Mouse (Mus musculus) lung, postnatal 10 days (tissue): ENCODE measurements around the gene Chka.

Source experiments
- DNase-seq: peaks from one replicate; pipeline ENCODE4 v3.0.0; 2021

The Chka gene

DNA sequence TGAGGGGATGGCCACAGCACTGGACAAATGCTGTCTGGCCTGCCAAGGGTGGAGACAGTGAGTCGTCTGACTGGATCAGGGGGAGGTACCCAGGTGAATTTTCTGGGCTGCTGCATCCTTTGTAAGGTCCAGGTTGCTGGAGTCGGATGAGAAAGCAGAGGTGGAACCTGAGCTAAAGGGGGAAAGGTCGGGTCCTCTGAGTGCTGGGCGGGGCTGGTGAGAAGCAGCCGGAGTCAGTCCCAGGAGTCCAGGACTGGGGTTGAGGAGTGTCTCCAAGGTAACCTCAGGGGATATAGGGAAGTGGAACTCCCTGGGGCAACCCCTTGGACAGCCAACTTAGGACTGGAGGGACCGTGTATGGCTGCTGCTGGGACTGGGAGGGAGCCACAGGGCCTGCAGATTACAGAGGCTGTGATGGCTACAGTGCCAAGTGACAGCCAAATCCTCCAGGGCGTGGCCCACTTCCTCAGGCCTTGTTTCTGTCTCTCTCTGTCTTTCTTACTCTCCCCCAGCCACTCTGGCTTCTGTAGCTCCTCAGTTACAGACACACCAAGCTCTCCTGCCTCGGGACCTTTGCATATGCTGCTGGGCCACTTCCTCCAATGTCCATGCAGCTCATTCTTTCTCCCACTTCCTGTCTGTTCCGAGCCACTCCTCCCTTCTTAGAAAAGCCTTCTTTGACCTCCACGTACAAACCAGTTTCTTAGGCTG, 71.2 kb downstream of the Chka start:
- no peak for DNase-seq

DNA sequence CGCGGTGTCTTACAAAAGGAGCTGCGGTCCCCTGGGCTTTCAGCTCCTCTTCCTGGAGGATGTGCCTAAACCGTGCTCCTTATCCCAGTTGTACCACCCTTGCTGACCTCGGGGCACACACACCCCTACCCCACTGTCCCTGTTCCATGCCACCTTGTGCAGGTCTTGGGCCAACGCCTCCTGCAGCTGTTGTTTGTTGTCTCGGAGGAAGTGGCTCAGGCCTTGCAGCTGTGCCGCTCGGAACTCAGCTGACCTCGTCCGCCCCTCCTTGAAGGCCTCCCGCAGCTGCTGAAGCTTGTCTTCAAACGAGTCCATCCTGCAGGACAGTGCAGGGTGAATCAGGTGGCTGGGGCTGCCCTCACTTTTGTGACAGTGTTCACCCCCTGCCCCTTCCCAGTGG, 72.0 kb downstream of the Chka start:
- DNase-seq = peak; percentile 64

- DNase-seq = no peak
Measured at GRCm38 (mm10) chr19:3924190-3924589, 72.6 kb downstream of the Chka start.

DNA sequence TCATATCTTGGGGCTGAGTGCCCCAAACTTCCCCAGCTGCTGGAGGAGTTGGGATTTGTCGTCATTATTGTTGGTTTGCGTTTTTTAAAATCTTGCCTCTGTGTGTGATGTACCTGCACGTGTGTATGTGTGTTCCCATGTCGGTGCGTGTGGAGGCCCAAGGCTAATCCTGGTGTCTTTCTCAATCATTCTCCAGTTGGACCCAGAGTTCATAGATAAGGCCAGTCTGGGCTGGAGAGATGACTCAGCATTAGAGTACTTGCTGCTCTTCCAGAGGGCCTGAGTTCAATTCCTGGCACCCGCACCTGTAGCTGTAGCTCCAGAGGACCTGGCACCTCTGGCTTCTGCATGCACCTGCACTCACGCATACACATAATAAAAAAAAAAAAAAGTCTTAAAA, 73.3 kb downstream of the Chka start:
- no peak for DNase-seq

- no peak for DNase-seq
Measured at GRCm38 (mm10) chr19:3925859-3926258, 74.3 kb downstream of the Chka start.

DNA sequence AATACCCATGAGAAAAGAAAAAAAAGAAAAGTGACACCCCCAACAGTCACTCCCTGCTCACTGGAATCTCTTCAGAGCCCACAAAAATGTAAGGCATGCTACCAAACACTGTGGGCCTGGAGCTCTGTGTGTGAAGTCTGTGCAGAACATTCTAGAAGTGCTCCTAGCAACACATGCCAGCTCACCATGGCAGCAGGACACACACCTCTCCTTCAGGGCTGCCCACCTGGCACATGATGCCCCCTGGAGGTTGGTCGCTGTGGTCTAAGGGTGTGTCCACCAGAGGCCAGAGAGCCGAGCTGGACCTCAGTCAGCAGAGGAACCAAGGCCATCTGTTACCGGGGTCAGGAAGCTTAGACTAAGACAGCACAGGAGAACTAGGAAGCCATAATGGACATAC, 74.7 kb downstream of the Chka start:
- peak; percentile 81 for DNase-seq

- DNase-seq = no peak
Measured at GRCm38 (mm10) chr19:3926685-3927084, 75.1 kb downstream of the Chka start.

- DNase-seq = no peak
Measured at GRCm38 (mm10) chr19:3927989-3928388, 76.4 kb downstream of the Chka start.

DNA sequence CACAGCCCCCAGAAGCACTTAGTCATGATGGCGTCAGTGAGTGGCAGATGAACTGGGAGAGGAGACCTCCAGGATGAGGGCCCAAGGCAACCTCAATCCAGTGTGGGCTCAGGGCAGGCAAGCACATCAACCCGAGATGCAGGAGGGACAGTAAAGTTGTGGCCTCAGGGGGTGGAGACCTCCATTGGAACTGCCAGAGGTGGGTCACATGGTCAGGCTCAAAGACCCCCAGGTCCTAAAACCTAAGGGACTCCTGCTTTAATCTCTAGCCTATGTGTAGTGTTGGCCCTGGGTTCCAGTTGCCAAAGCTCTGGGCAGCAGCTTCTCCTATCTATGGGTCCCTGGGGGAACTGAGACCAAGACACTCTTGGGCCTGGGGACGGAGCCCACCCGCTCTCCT, 77.2 kb downstream of the Chka start:
- no peak for DNase-seq

GRCm38 (mm10) chr19:3929211-3929941, 77.8 kb downstream of the Chka start, which contains the start of gene Aldh3b1:
Aldh3b1 (minus strand) TSS chr19:3929808.
- DNase-seq = peak; percentile 93

- no peak for DNase-seq
Measured at GRCm38 (mm10) chr19:3930262-3931057, 78.9 kb downstream of the Chka start.

- no peak for DNase-seq
Measured at GRCm38 (mm10) chr19:3931716-3932115, 80.1 kb downstream of the Chka start.

GRCm38 (mm10) chr19:3935032-3935895, 83.7 kb downstream of the Chka start, which contains the start of gene Unc93b1:
Unc93b1 (plus strand) TSS chr19:3935186.
- DNase-seq = peak; percentile 92

- peak; percentile 81 for DNase-seq
Measured at GRCm38 (mm10) chr19:3935896-3936850, 84.6 kb downstream of the Chka start.

DNA sequence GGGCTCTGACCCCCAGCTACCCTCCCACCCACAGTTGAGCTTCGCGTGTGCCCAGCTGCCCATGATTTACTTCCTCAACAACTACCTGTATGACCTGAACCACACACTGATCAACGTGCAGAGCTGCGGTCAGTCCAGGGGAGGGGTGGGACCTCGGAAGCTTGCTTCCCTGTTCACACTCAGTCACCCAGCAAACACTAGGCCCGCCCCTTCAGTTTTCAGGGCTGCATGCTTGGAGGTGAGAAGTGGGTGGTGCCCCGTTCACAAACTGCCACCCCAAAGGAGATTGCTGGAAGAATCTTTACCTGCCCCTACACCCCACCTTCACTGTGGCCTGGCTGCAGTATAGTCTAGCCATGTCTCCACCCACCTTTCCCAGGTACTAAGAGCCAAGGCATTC, 90.7 kb downstream of the Chka start:
- no peak for DNase-seq

- DNase-seq = peak; percentile 74
Measured at GRCm38 (mm10) chr19:3942986-3943735, 91.6 kb downstream of the Chka start.
